Mouse (Mus musculus) embryonic fibroblast, embryonic 13.5 days (primary cell): ENCODE results near the gene Prpf40b.

Experiments used
- CTCF ChIP-seq: IDR thresholded peaks from 2 replicates; pipeline ENCODE4 v1.5.1; 2011; ENCODE audit warnings: mild to moderate bottlenecking, control low read depth, low read length, moderate library complexity, borderline replicate concordance; ENCODE audit not compliant: insufficient read depth
- POLR2A ChIP-seq: IDR thresholded peaks from 2 replicates; pipeline ENCODE4 v1.6.1; 2011; ENCODE audit warnings: low read depth, mild to moderate bottlenecking, control low read depth, low read length, moderate library complexity

DNA sequence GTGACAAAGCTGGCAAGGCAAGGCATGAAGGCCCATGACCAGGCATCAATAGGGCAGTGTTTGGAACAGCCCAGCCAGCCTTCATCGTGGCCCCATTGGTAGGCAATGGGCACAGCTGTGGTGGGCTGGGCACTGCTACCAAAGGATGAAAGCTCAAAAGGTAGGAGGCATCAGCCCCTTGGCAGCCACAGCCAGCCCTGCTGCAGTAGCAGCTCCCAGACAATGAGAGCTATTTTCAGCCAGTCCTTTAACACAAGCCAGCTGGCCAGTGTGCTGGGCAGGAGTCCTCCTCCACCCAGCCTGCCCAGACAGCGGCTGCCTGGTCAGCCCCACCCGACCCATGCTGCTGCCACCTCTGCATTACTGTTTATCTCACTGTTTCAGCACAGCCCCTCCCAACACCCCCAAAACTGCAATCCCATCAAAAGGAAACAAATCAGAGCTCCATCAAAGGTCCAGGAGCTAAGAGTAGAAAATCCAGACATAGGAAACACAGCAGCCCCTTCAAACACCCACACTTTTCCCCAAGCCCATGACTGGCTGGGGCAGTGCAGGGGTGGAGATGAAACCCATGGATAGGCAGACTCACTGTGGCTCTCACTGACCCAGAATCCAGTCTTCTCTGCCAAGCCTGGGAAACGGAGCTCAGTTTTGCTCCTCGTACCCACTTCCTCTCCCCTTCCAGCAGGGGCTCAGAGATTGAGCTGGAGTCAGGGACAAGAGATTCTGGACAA lies 48.7 kb downstream of the Prpf40b start:
- no peak for TF ChIP-seq CTCF
- peak; percentile 51 for TF ChIP-seq POLR2A
